Mouse (Mus musculus) liver, postnatal 0 days (tissue): Measurements from ENCODE around the gene Gm49711.

ENCODE experiments used
- CTCF ChIP-seq: sonication (generic); IDR thresholded peaks from 2 replicates; pipeline ENCODE4 v1.5.1; 2016; ENCODE audit warnings: antibody characterized with exemption, low read depth
- EP300 ChIP-seq: IDR thresholded peaks from 2 replicates; pipeline ENCODE4 v1.6.1; 2016; ENCODE audit warnings: antibody characterized with exemption, low read depth, mild to moderate bottlenecking

DNA sequence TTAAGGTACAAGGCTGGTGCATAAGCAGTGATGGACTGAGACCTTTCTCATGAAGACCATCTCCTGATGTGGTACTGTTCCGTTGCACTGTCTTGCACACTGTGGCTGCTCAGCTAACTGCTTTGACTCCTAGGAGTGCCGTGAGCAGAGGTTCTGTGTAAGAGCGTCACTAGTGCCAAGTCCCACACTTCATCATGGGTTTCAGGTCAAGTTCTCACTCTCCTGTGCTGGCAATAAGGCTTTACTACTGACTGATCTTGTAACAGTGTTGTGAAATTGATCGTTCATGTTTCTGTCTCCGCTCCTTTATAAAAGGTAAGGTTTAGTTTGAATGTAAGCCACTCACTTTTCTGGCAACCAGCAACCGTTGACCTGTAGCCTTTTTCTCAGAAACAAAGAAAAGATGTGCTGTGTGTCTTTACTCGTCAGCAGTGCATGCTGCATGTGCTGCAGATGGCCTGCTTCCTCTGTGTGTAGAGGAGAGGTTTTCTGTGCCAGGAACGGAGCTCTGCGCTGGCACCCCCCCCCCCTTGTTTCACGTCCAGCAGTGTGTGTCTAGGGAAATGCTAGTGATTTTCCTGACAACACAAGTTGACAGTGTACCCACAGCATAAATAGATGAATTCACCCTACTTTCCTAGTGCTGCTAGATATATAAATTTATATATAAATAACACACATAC, 25.8 kb downstream of the Gm49711 start:
- TF ChIP-seq CTCF (no peak), EP300 (no peak)
